Mouse (Mus musculus): ENCODE measurements around the gene Wdr20.

GRCm38 (mm10) chr12:110764531-110764930 is 26.8 kb downstream of the Wdr20 start:
- no peak for TF ChIP-seq BHLHE40 (IDR thresholded peaks at IDR 0.05; ENCODE audit: borderline replicate concordance, low read depth, low read length)
- no peak for TF ChIP-seq GABPA (IDR thresholded peaks at IDR 0.05; ENCODE audit: low read depth, low read length)
- no peak for TF ChIP-seq POLR2AphosphoS5 (IDR thresholded peaks at IDR 0.05; ENCODE audit: borderline replicate concordance, low read depth, low read length)
- TF ChIP-seq POLR2A (IDR thresholded peaks at IDR 0.05; ENCODE audit: control insufficient read depth in 1 of 2, insufficient read depth in 1 of 2, low read depth in 1 of 2, low read length in 2 of 2, poor library complexity in 1 of 2) = no peak
- TF ChIP-seq MXI1 (IDR thresholded peaks at IDR 0.05; ENCODE audit: low read depth, low read length) = no peak
- TF ChIP-seq ZNF384 (IDR thresholded peaks at IDR 0.05; ENCODE audit: low read depth, low read length) = no peak
- TF ChIP-seq CTCF (IDR thresholded peaks at IDR 0.05 in 2 of 3, conservative IDR thresholded peaks at IDR 0.05 in 1 of 3; ENCODE audit: control insufficient read depth in 1 of 3, insufficient read depth in 1 of 3, low read depth in 2 of 3, low read length in 3 of 3, poor library complexity in 1 of 3, severe bottlenecking in 1 of 3) = no peak
- no peak for TF ChIP-seq POLR2AphosphoS2 (IDR thresholded peaks at IDR 0.05; ENCODE audit: low read length)
- no peak for TF ChIP-seq TCF12 (IDR thresholded peaks at IDR 0.05; ENCODE audit: low read depth, low read length)

Measured in MEL (cell line).